Mouse (Mus musculus) liver, embryonic 14.5 days (tissue): ENCODE results near the gene Sfr1.

Source experiments
- CTCF ChIP-seq: IDR thresholded peaks from 2 replicates; pipeline ENCODE4 v1.5.1; 2016; ENCODE audit warnings: antibody characterized with exemption, low read depth, control low read depth
- EP300 ChIP-seq: IDR thresholded peaks from 2 replicates; pipeline ENCODE4 v1.6.1; 2016; ENCODE audit warnings: antibody characterized with exemption, low read depth

DNA sequence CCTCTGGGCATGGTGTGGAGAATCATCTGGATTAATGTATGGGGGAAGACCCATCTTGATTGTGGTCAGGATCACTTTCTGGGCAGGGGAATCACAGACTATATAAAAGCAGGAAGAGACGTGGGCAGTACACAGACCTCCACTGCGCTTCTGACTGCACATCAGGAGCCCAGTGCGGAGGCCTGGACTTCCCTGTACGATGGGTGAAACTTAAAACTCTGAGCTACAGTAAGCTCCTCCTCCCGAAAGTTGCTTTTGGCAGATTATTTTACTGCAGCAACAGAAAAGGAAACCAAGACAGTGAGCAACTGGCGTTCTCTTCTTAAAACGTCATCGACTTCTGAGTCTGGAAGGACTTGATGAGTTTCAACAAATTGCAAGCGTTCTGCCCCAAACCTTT lies 23.4 kb downstream of the Sfr1 start:
- no peak for TF ChIP-seq EP300
- no peak for TF ChIP-seq CTCF
